Mouse (Mus musculus) ES-Bruce4 (cell line): ENCODE results near the gene Iqschfp. TPM values are rescaled to one million over a fixed set of nuclear protein-coding genes. Genes with fewer than 3 reads are reported as not detected.

ENCODE experiments used
- H3K27ac ChIP-seq: 2 replicates; pipeline ENCODE4 v1.5.1; 2012; ENCODE audit warnings: low read length, inconsistent platforms; ENCODE audit not compliant: insufficient read depth
- H3K27me3 ChIP-seq: 2 replicates; pipeline ENCODE4 v1.6.1; 2012; ENCODE audit warnings: mild to moderate bottlenecking, low read length, inconsistent platforms; ENCODE audit not compliant: control insufficient read depth, poor library complexity, insufficient read depth, severe bottlenecking
- H3K36me3 ChIP-seq: 2 replicates; pipeline ENCODE4 v1.6.1; 2012; ENCODE audit warnings: inconsistent platforms, mild to moderate bottlenecking, low read length, moderate library complexity; ENCODE audit not compliant: control insufficient read depth, poor library complexity, insufficient read depth, severe bottlenecking
- H3K4me1 ChIP-seq: one replicate; pipeline ENCODE4 v1.8.1; 2011; ENCODE audit warnings: low read length; ENCODE audit not compliant: control insufficient read depth, insufficient read depth
- H3K4me3 ChIP-seq: 2 replicates; pipeline ENCODE4 v1.5.1; 2011; ENCODE audit warnings: low read depth, mild to moderate bottlenecking, low read length
- H3K9ac ChIP-seq: 2 replicates; pipeline ENCODE4 v1.6.1; 2012; ENCODE audit warnings: low read depth, mild to moderate bottlenecking, inconsistent platforms; ENCODE audit not compliant: poor library complexity, severe bottlenecking
- H3K9me3 ChIP-seq: replicated peaks from 2 replicates; pipeline ENCODE4 v1.6.1; 2012; ENCODE audit warnings: mild to moderate bottlenecking, low read length, inconsistent platforms; ENCODE audit not compliant: control insufficient read depth, poor library complexity, insufficient read depth, severe bottlenecking
- CTCF ChIP-seq: IDR thresholded peaks from one replicate; pipeline ENCODE4 v1.8.1; 2011; ENCODE audit warnings: low read depth, low read length
- EP300 ChIP-seq: IDR thresholded peaks from 2 replicates; pipeline ENCODE4 v1.6.1; 2011; ENCODE audit warnings: low read depth, low read length; ENCODE audit not compliant: insufficient read depth
- POLR2A ChIP-seq: IDR thresholded peaks from one replicate; pipeline ENCODE4 v1.8.1; 2011; ENCODE audit warnings: low read length; ENCODE audit not compliant: insufficient read depth
- polyA plus RNA-seq: library from polyadenylated mRNA; stranded (reverse); fragments of >200 nt; gene quantifications from 2 replicates; pipeline ENCODE4 v1.2.4, GENCODE M21; 2011; ENCODE audit warnings: low read depth; ENCODE audit not compliant: missing spikeins, insufficient read depth, insufficient read length

The Iqschfp gene
- polyA plus RNA-seq, 1 experiment = not detected

- no peaks in the 10 kb centered on the region for H3K36me3 ChIP-seq
- no peak overlapping the region for H3K27ac ChIP-seq
- H3K27me3 ChIP-seq = no peaks in the 10 kb centered on the region
- TF ChIP-seq CTCF (peak; percentile 36), POLR2A (no peak)
- peak overlapping the region; percentile 48; the same call in 1 of the 2 replicates for H3K9ac ChIP-seq
- no peaks in the 10 kb centered on the region for H3K9me3 ChIP-seq
- peaks cover 5% of the 10 kb centered on the region for H3K4me1 ChIP-seq
- H3K4me3 ChIP-seq = no peak overlapping the region
Measured at GRCm38 (mm10) chr3:68582103-68582740, 690.2 kb downstream of the Iqschfp start.

GRCm38 (mm10) chr3:68583031-68583693 lies 691.1 kb downstream of the Iqschfp start:
- Histone ChIP-seq H3K27me3 (no peaks in the 10 kb centered on the region), H3K27ac (peak overlapping the region; percentile 26; the same call in 1 of the 2 replicates), H3K4me1 (peaks cover 5% of the 10 kb centered on the region), H3K36me3 (no peaks in the 10 kb centered on the region), H3K4me3 (peak overlapping the region; percentile 12; the same call in 1 of the 2 replicates), H3K9me3 (no peaks in the 10 kb centered on the region), H3K9ac (peak overlapping the region; percentile 48; the same call in 1 of the 2 replicates)
- TF ChIP-seq POLR2A (no peak), EP300 (no peak), CTCF (no peak)

- Histone ChIP-seq H3K27ac (peak overlapping the region; percentile 26; the same call in 1 of the 2 replicates), H3K36me3 (no peaks in the 10 kb centered on the region), H3K27me3 (no peaks in the 10 kb centered on the region), H3K4me3 (no peak overlapping the region), H3K9ac (peak overlapping the region; percentile 48; the same call in 1 of the 2 replicates), H3K9me3 (no peaks in the 10 kb centered on the region), H3K4me1 (peaks cover 5% of the 10 kb centered on the region)
- no peak for TF ChIP-seq POLR2A
Measured at GRCm38 (mm10) chr3:68583771-68584511, 691.9 kb downstream of the Iqschfp start.

- no peaks in the 10 kb centered on the region for H3K36me3 ChIP-seq
- TF ChIP-seq CTCF = no peak
- no peak for TF ChIP-seq EP300
- TF ChIP-seq POLR2A = no peak
- H3K27ac ChIP-seq = no peak overlapping the region
- H3K9me3 ChIP-seq = no peaks in the 10 kb centered on the region
- H3K9ac ChIP-seq = no peak overlapping the region
- no peaks in the 10 kb centered on the region for H3K27me3 ChIP-seq
- H3K4me3 ChIP-seq = no peak overlapping the region
- peaks cover 5% of the 10 kb centered on the region for H3K4me1 ChIP-seq
Measured at GRCm38 (mm10) chr3:68585213-68585612, 693.2 kb downstream of the Iqschfp start.

- no peak for TF ChIP-seq POLR2A
- TF ChIP-seq EP300 = no peak
- TF ChIP-seq CTCF = no peak
- Histone ChIP-seq H3K27me3 (no peaks in the 10 kb centered on the region), H3K4me1 (peaks cover 5% of the 10 kb centered on the region), H3K36me3 (no peaks in the 10 kb centered on the region), H3K9ac (no peak overlapping the region), H3K9me3 (no peaks in the 10 kb centered on the region), H3K4me3 (no peak overlapping the region), H3K27ac (no peak overlapping the region)
Measured at GRCm38 (mm10) chr3:68586646-68587064, 694.6 kb downstream of the Iqschfp start.
